Mouse (Mus musculus) CH12.LX (cell line): ENCODE results near the gene Tiam1. TPM values are rescaled to one million over a fixed set of nuclear protein-coding genes. Genes with fewer than 3 reads are reported as not detected.

Experiments used
- DNase-seq: peaks from one replicate; pipeline ENCODE4 v3.0.0-alpha.2; 2013; ENCODE audit errors: extremely low read depth
- H3K27ac ChIP-seq: 2 replicates; pipeline ENCODE4 v1.5.1; 2012; ENCODE audit warnings: low read depth, mild to moderate bottlenecking, control low read depth, moderate library complexity; ENCODE audit not compliant: insufficient read depth
- H3K27me3 ChIP-seq: replicated peaks from 2 replicates; pipeline ENCODE3; 2012; ENCODE audit warnings: inconsistent platforms
- H3K36me3 ChIP-seq, 2 experiments: replicated peaks in 1 of 2; 2 replicates each; pipeline versions ENCODE3 to v1.6.1; 2012; ENCODE audit warnings: inconsistent platforms in 1 of 2, low read length in 1 of 2, mild to moderate bottlenecking in 1 of 2, mixed read lengths in 1 of 2, moderate library complexity in 1 of 2; ENCODE audit not compliant: control insufficient read depth in 1 of 2, insufficient read depth in 1 of 2
- H3K4me1 ChIP-seq, 2 experiments: 2 replicates each; pipeline ENCODE4 v1.6.1; 2012; ENCODE audit warnings: inconsistent platforms in 1 of 2, moderate library complexity in 1 of 2; ENCODE audit not compliant: insufficient read depth in 2 of 2, control insufficient read depth in 1 of 2
- H3K4me2 ChIP-seq: 2 replicates; pipeline ENCODE4 v1.6.1; 2012; ENCODE audit warnings: low read depth, mild to moderate bottlenecking, control low read depth; ENCODE audit not compliant: poor library complexity, insufficient read depth, severe bottlenecking
- H3K4me3 ChIP-seq, 3 experiments: fragments of 150-350 bp in 1 of 3; sonication (generic) in 1 of 3; replicated peaks in 1 of 3; 2 replicates each; pipeline versions ENCODE3 to v1.5.1; 2011 to 2012; ENCODE audit warnings: low read depth in 2 of 3, low read length in 2 of 3, mild to moderate bottlenecking in 2 of 3, moderate library complexity in 2 of 3, control low read depth in 1 of 3, improper control_type of control experiment in 1 of 3, inconsistent platforms in 1 of 3, mixed read lengths in 1 of 3; ENCODE audit not compliant: poor library complexity in 1 of 3
- H3K79me2 ChIP-seq: replicated peaks from 2 replicates; pipeline ENCODE4 v1.6.1; 2012; ENCODE audit warnings: mild to moderate bottlenecking, moderate library complexity; ENCODE audit not compliant: control insufficient read depth, poor library complexity, insufficient read depth, severe bottlenecking; ENCODE audit errors: extremely low read depth
- H3K9ac ChIP-seq: 2 replicates; pipeline ENCODE4 v1.6.1; 2012; ENCODE audit warnings: low read depth, mild to moderate bottlenecking, control low read depth, moderate library complexity; ENCODE audit not compliant: insufficient read depth
- H3K9me3 ChIP-seq: replicated peaks from 2 replicates; pipeline ENCODE3; 2012; ENCODE audit warnings: low read length, inconsistent platforms, mixed read lengths
- BHLHE40 ChIP-seq: IDR thresholded peaks from 2 replicates; pipeline ENCODE4 v1.6.1; 2011; ENCODE audit warnings: mild to moderate bottlenecking, low read depth, low read length, improper control_type of control experiment
- CHD1 ChIP-seq: IDR thresholded peaks from 2 replicates; pipeline ENCODE4 v1.6.1; 2012; ENCODE audit warnings: low read depth, low read length, improper control_type of control experiment, inconsistent platforms
- CHD2 ChIP-seq: IDR thresholded peaks from 2 replicates; pipeline ENCODE4 v1.6.1; 2011; ENCODE audit warnings: low read length, improper control_type of control experiment
- EP300 ChIP-seq: IDR thresholded peaks from 2 replicates; pipeline ENCODE4 v1.6.1; 2011; ENCODE audit warnings: low read length, improper control_type of control experiment
- ETS1 ChIP-seq: conservative IDR thresholded peaks from 2 replicates; pipeline ENCODE4 v1.6.1; 2012; ENCODE audit warnings: low read depth, mild to moderate bottlenecking, inconsistent platforms, low read length, improper control_type of control experiment, moderate library complexity
- GABPA ChIP-seq: IDR thresholded peaks from 2 replicates; pipeline ENCODE4 v1.6.1; 2012; ENCODE audit warnings: low read depth, low read length, improper control_type of control experiment, inconsistent platforms; ENCODE audit not compliant: insufficient replicate concordance
- HCFC1 ChIP-seq: IDR thresholded peaks from 2 replicates; pipeline ENCODE4 v1.6.1; 2012; ENCODE audit warnings: low read depth, mild to moderate bottlenecking, inconsistent platforms, low read length, improper control_type of control experiment
- JUND ChIP-seq: conservative IDR thresholded peaks from 2 replicates; pipeline ENCODE4 v1.6.1; 2011; ENCODE audit warnings: low read depth, low read length, improper control_type of control experiment
- MAFK ChIP-seq: IDR thresholded peaks from 2 replicates; pipeline ENCODE4 v1.6.1; 2011; ENCODE audit warnings: low read length, improper control_type of control experiment; ENCODE audit not compliant: insufficient replicate concordance
- MAX ChIP-seq: IDR thresholded peaks from 2 replicates; pipeline ENCODE4 v1.6.1; 2011; ENCODE audit warnings: low read length, improper control_type of control experiment
- MEF2A ChIP-seq: IDR thresholded peaks from 2 replicates; pipeline ENCODE4 v1.6.1; 2014; ENCODE audit warnings: low read depth, mild to moderate bottlenecking, inconsistent platforms, low read length, improper control_type of control experiment, borderline replicate concordance
- MXI1 ChIP-seq: IDR thresholded peaks from 2 replicates; pipeline ENCODE4 v1.6.1; 2011; ENCODE audit warnings: mild to moderate bottlenecking, low read depth, low read length, improper control_type of control experiment
- NELFE ChIP-seq: IDR thresholded peaks from 2 replicates; pipeline ENCODE4 v1.6.1; 2011; ENCODE audit warnings: low read depth, low read length, improper control_type of control experiment
- NRF1 ChIP-seq: IDR thresholded peaks from 2 replicates; pipeline ENCODE4 v1.6.1; 2014; ENCODE audit warnings: low read depth, mild to moderate bottlenecking, inconsistent platforms, low read length, improper control_type of control experiment, moderate library complexity
- PAX5 ChIP-seq: IDR thresholded peaks from 2 replicates; pipeline ENCODE4 v1.6.1; 2012; ENCODE audit warnings: low read length, inconsistent platforms, mixed read lengths
- POLR2A ChIP-seq: IDR thresholded peaks from 2 replicates; pipeline ENCODE4 v1.6.1; 2011; ENCODE audit warnings: low read depth, mild to moderate bottlenecking, improper control_type of control experiment, low read length
- RCOR1 ChIP-seq: conservative IDR thresholded peaks from 2 replicates; pipeline ENCODE4 v1.6.1; 2012; ENCODE audit warnings: low read depth, mild to moderate bottlenecking, inconsistent platforms, low read length, improper control_type of control experiment
- SIN3A ChIP-seq: IDR thresholded peaks from 2 replicates; pipeline ENCODE4 v1.6.1; 2012; ENCODE audit warnings: low read length, improper control_type of control experiment, inconsistent platforms
- ZC3H11A ChIP-seq: IDR thresholded peaks from 2 replicates; pipeline ENCODE4 v1.6.1; 2012; ENCODE audit warnings: low read depth, mild to moderate bottlenecking, inconsistent platforms, low read length, improper control_type of control experiment
- ZKSCAN1 ChIP-seq: IDR thresholded peaks from 2 replicates; pipeline ENCODE4 v1.6.1; 2012; ENCODE audit warnings: low read depth, inconsistent platforms, low read length, improper control_type of control experiment, borderline replicate concordance
- ZNF384 ChIP-seq: IDR thresholded peaks from 2 replicates; pipeline ENCODE4 v1.6.1; 2012; ENCODE audit warnings: low read depth, low read length, improper control_type of control experiment, inconsistent platforms
- dilution Hi-C: fragments of 300-500 bp; cut with MboI; formaldehyde crosslinking; loops from 2 replicates; pipeline ENCODE4 v1.14.3; 2020; ENCODE audit warnings: low sequenced_read_pairs; ENCODE audit not compliant: extremely low pct_unique_long_range_greater_than_20kb, extremely low pct_ligation_motif_present
- in situ Hi-C: fragments of 300-500 bp; cut with MboI; formaldehyde crosslinking; loops from 3 replicates; pipeline ENCODE4 v1.14.3; 2019; ENCODE audit warnings: low sequenced_read_pairs, low pct_ligation_motif_present, low pct_unique_long_range_greater_than_20kb, mixed read lengths
- polyA plus RNA-seq: library from polyadenylated mRNA; unstranded; fragments of >175 nt; gene quantifications from 2 replicates; pipeline ENCODE4 v1.2.1, GENCODE M21; 2012; ENCODE audit warnings: low read depth; ENCODE audit not compliant: insufficient read length
- total RNA-seq, 2 experiments: library from RNA; depleted of rRNA; stranded (reverse); fragments of 300-350 nt in 1 of 2; fragments of >200 nt in 1 of 2; gene quantifications; 2 replicates each; pipeline ENCODE4 v1.2.3; 2012 to 2014

The Tiam1 gene
- total and polyA plus RNA-seq, 3 experiments, result 0.03 to 0.40 (median 0.04) TPM

GRCm38 (mm10) chr16:90184135-90184534 lies 40.6 kb upstream of the Tiam1 start:
- Histone ChIP-seq H3K27me3 (peaks cover 8% of the 10 kb centered on the region), H3K9me3 (no peaks in the 10 kb centered on the region), H3K4me2 (no peak overlapping the region), H3K27ac (no peak overlapping the region), H3K4me1 (peaks cover 4 to 8% of the 10 kb centered on the region in 2 experiments; a peak in 2 of 4 replicates), H3K79me2 (no peaks in the 10 kb centered on the region), H3K36me3 (no peaks in the 10 kb centered on the region), H3K9ac (no peak overlapping the region), H3K4me3 (no peak overlapping the region)
- dilution Hi-C loops (no loop called here), in situ Hi-C loops (loop anchor here (10.0 to 25.0 kb wide), 2 partner anchors 409 to 1797 kb away; no protein-coding TSS in a partner anchor)
- no peak for DNase-seq
- no peak for TF ChIP-seq ETS1
- no peak for TF ChIP-seq NELFE
- no peak for TF ChIP-seq EP300
- TF ChIP-seq JUND, result no peak
- no peak for TF ChIP-seq RCOR1
- TF ChIP-seq ZNF384, result no peak
- TF ChIP-seq HCFC1, result no peak
- no peak for TF ChIP-seq MXI1
- TF ChIP-seq NRF1, result no peak
- no peak for TF ChIP-seq ZC3H11A
- no peak for TF ChIP-seq CHD1
- no peak for TF ChIP-seq SIN3A
- no peak for TF ChIP-seq MAX
- TF ChIP-seq PAX5, result no peak
- no peak for TF ChIP-seq CHD2
- no peak for TF ChIP-seq BHLHE40
- no peak for TF ChIP-seq MAFK

GRCm38 (mm10) chr16:90181673-90182072 lies 38.1 kb upstream of the Tiam1 start:
- no peak for DNase-seq
- dilution Hi-C loops, result no loop called here
- H3K4me2 ChIP-seq, result no peak overlapping the region

More at GRCm38 (mm10) chr16:90181673-90182072, 38.1 kb upstream of the Tiam1 start:
- Histone ChIP-seq H3K36me3 (no peaks in the 10 kb centered on the region), H3K9ac (no peak overlapping the region), H3K27me3 (peaks cover 12% of the 10 kb centered on the region), H3K27ac (no peak overlapping the region), H3K4me1 (peaks cover 0 to 14% of the 10 kb centered on the region in 2 experiments; a peak in 3 of 4 replicates), H3K4me3 (no peak overlapping the region), H3K9me3 (no peaks in the 10 kb centered on the region), H3K79me2 (no peaks in the 10 kb centered on the region)
- in situ Hi-C loops, result loop anchor here (10.0 to 25.0 kb wide), 2 partner anchors 407 to 1794 kb away; no protein-coding TSS in a partner anchor
- TF ChIP-seq ZKSCAN1, result no peak
- TF ChIP-seq GABPA, result no peak
- no peak for TF ChIP-seq ZC3H11A
- TF ChIP-seq MAFK, result no peak
- TF ChIP-seq BHLHE40, result no peak
- no peak for TF ChIP-seq MEF2A
- no peak for TF ChIP-seq ZNF384
- no peak for TF ChIP-seq POLR2A
- no peak for TF ChIP-seq ETS1
